Mouse (Mus musculus) liver, adult 2 months (tissue): Measurements from ENCODE around the gene Mmp8.

Experiments
- CTCF ChIP-seq: fragments of 200-500 bp; IDR thresholded peaks from 2 replicates; pipeline ENCODE4 v1.5.1; 2011; ENCODE audit warnings: low read depth, low read length, control low read depth
- POLR2A ChIP-seq: fragments of 200-500 bp; IDR thresholded peaks from 2 replicates; pipeline ENCODE4 v1.6.1; 2011; ENCODE audit warnings: low read length, control low read depth; ENCODE audit not compliant: insufficient read depth; ENCODE audit errors: extremely low read depth

GRCm38 (mm10) chr9:7590063-7590462, 31.8 kb downstream of the Mmp8 start:
- no peak for TF ChIP-seq CTCF
- no peak for TF ChIP-seq POLR2A
